Mouse (Mus musculus): ENCODE data around the gene Rnft2. TPM values are rescaled to one million over a fixed set of nuclear protein-coding genes. Genes with fewer than 3 reads are reported as not detected.

The Rnft2 gene
- polyA plus RNA-seq, 1 experiment from 2014 or later = 8.2 TPM

DNA sequence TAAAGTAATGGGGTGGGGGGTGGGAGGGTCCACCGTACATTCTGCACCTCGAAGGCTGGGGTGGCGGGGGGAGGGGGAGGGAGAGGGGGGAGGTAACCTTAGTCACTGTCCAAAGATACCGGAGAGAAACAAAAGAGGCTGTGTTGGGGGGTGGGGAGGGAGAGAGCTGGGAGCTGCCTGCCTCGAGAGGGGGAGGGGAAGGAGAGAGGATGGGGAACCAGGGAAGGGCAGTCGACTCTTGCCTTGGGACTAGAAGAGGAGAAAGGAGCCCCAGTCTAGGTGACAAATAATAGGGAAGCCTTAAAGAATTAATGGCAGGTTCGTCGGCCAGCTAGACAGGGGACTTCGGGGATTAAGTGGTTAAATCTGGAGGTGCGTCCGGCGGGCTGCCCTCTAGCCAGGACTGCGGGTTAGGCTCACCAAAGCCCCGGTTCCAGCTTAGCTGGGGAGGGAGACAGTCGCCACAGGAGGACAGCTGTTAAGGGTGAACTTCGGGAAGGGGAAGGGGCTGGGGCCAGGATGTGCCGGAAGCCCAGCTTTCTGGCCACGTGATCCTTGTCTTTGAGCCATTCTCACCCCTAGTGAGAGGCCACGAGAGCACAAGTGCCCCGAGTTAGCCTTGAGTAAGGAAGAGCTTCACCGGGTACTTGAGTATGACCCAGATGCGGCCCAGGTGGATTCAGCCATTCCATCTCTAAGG lies 70.5 kb downstream of the Rnft2 start:
- DNase-seq (ENCODE audit: low spot score) (peak; percentile 46), ATAC-seq (ENCODE audit: low FRiP score) (no peak)
- Histone ChIP-seq H3K9ac (ENCODE audit: low read depth, low read length) (peak overlapping the region; percentile 33; the same call in 1 of the 2 replicates), H3K4me3 (ENCODE audit: low read depth, low read length) (peak overlapping the region; percentile 22), H3K4me2 (replicated peaks; ENCODE audit: low read depth, low read length) (peak overlapping the region; percentile 44), H3K36me3 (ENCODE audit: control insufficient read depth, insufficient read depth, low read length) (no peaks in the 10 kb centered on the region), H3K27ac (ENCODE audit: low read depth, low read length) (no peak overlapping the region), H3K9me3 (ENCODE audit: control insufficient read depth, low read length) (no peaks in the 10 kb centered on the region; the same call in 1 of the 2 replicates), H3K4me1 (replicated peaks; ENCODE audit: control insufficient read depth, insufficient read depth, low read length) (peaks cover 5% of the 10 kb centered on the region; the same call in 1 of the 2 replicates), H3K27me3 (ENCODE audit: control insufficient read depth, insufficient read depth, low read length) (peaks cover 53% of the 10 kb centered on the region)
- 0% methylated on average over 22 of the region's 22 CpGs for WGBS

DNA sequence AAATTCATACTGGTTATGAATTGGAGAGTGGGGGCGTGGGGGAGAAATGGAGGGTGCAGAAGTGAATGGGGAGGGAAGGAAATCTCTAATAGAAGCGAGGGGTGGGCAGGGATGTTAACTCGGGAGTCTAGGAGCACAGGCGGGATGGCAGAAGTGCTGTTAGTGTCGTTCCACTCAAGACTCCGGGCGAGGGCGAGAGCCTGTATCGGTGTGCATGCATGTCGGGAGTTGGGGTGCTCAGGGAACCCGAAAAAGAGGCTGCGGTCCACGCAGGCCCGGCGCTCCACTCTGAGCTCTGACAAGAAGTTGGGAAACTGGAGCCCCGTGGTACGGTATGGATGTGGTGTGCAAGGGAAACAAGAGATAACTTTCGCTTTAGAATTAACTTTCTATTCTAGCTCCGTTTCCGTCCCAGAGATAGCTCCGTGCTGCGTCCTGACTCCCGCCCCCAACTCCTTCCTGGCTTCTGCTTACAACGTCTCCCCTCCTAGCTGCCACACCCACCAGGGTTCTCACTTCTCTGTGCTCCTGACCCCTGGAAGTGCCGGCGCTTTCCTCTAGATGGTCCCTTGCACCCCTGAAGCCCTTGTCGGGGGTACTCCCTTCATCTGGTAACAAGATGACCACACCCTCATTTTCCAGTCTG lies 72.7 kb downstream of the Rnft2 start:
- Histone ChIP-seq H3K9me3 (ENCODE audit: control insufficient read depth, low read length) (no peaks in the 10 kb centered on the region; the same call in 1 of the 2 replicates), H3K9ac (ENCODE audit: low read depth, low read length) (0 out of 2 replicates have a peak overlapping the region, but pooled peaks have one; percentile 7), H3K4me2 (replicated peaks; ENCODE audit: low read depth, low read length) (peak overlapping the region; percentile 49), H3K4me1 (replicated peaks; ENCODE audit: control insufficient read depth, insufficient read depth, low read length) (peaks cover 5% of the 10 kb centered on the region; the same call in 1 of the 2 replicates), H3K27me3 (ENCODE audit: control insufficient read depth, insufficient read depth, low read length) (peaks cover 72% of the 10 kb centered on the region), H3K27ac (ENCODE audit: low read depth, low read length) (no peak overlapping the region), H3K36me3 (ENCODE audit: control insufficient read depth, insufficient read depth, low read length) (no peaks in the 10 kb centered on the region), H3K4me3 (ENCODE audit: low read depth, low read length) (peak overlapping the region; percentile 29)
- WGBS = 1% methylated on average over 27 of the region's 27 CpGs
- DNase-seq (ENCODE audit: low spot score) = peak; percentile 45
- no peak for ATAC-seq (ENCODE audit: low FRiP score)

DNA sequence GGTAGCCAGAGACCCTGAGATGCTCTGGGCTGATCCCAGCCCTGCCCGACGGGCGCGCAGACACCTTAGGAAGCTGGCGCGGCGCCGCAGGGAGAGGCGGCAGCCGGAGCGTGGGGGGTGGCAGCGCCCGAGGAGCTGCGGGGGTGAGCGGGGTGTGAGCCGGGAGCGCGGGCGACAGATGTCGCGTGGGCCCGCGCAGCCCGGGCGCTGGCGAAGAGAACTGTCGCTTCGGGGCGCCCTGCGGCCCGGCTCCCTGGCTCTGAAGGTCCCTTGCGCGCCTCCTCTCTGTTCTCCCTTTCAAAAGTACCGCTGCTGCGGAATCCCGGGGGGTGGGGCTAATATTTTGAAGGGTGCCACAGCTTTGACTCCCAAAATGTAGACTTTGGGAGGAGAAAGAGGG lies 73.3 kb downstream of the Rnft2 start:
- no peaks in the 10 kb centered on the region for H3K36me3 ChIP-seq (ENCODE audit: control insufficient read depth, insufficient read depth, low read length)
- H3K9me3 ChIP-seq (ENCODE audit: control insufficient read depth, low read length) = no peaks in the 10 kb centered on the region; the same call in 1 of the 2 replicates
- H3K27me3 ChIP-seq (ENCODE audit: control insufficient read depth, insufficient read depth, low read length) = peaks cover 72% of the 10 kb centered on the region
- peak; percentile 44 for DNase-seq (ENCODE audit: low spot score)
- peak overlapping the region; percentile 29 for H3K4me3 ChIP-seq (ENCODE audit: low read depth, low read length)
- peaks cover 5% of the 10 kb centered on the region; the same call in 1 of the 2 replicates for H3K4me1 ChIP-seq (replicated peaks; ENCODE audit: control insufficient read depth, insufficient read depth, low read length)
- peak overlapping the region; percentile 49 for H3K4me2 ChIP-seq (replicated peaks; ENCODE audit: low read depth, low read length)
- no peak for ATAC-seq (ENCODE audit: low FRiP score)
- under 1% methylated on average over 18 of the region's 36 CpGs for WGBS
- H3K27ac ChIP-seq (ENCODE audit: low read depth, low read length) = no peak overlapping the region
- 0 out of 2 replicates have a peak overlapping the region, but pooled peaks have one; percentile 15 for H3K9ac ChIP-seq (ENCODE audit: low read depth, low read length)

- DNase-seq (ENCODE audit: low spot score) = peak; percentile 54
- Histone ChIP-seq H3K4me1 (replicated peaks; ENCODE audit: control insufficient read depth, insufficient read depth, low read length) (peaks cover 5% of the 10 kb centered on the region; the same call in 1 of the 2 replicates), H3K27me3 (ENCODE audit: control insufficient read depth, insufficient read depth, low read length) (peaks cover 72% of the 10 kb centered on the region), H3K4me3 (ENCODE audit: low read depth, low read length) (peak overlapping the region; percentile 29), H3K4me2 (replicated peaks; ENCODE audit: low read depth, low read length) (peak overlapping the region; percentile 49), H3K36me3 (ENCODE audit: control insufficient read depth, insufficient read depth, low read length) (no peaks in the 10 kb centered on the region), H3K9me3 (ENCODE audit: control insufficient read depth, low read length) (no peaks in the 10 kb centered on the region; the same call in 1 of the 2 replicates), H3K27ac (ENCODE audit: low read depth, low read length) (no peak overlapping the region), H3K9ac (ENCODE audit: low read depth, low read length) (no peak overlapping the region)
- 1% methylated on average over 25 of the region's 25 CpGs for WGBS
- ATAC-seq (ENCODE audit: low FRiP score) = no peak
These were observed 73.9 kb downstream of the Rnft2 start for GRCm38 (mm10) chr5:118170888-118171529.

DNA sequence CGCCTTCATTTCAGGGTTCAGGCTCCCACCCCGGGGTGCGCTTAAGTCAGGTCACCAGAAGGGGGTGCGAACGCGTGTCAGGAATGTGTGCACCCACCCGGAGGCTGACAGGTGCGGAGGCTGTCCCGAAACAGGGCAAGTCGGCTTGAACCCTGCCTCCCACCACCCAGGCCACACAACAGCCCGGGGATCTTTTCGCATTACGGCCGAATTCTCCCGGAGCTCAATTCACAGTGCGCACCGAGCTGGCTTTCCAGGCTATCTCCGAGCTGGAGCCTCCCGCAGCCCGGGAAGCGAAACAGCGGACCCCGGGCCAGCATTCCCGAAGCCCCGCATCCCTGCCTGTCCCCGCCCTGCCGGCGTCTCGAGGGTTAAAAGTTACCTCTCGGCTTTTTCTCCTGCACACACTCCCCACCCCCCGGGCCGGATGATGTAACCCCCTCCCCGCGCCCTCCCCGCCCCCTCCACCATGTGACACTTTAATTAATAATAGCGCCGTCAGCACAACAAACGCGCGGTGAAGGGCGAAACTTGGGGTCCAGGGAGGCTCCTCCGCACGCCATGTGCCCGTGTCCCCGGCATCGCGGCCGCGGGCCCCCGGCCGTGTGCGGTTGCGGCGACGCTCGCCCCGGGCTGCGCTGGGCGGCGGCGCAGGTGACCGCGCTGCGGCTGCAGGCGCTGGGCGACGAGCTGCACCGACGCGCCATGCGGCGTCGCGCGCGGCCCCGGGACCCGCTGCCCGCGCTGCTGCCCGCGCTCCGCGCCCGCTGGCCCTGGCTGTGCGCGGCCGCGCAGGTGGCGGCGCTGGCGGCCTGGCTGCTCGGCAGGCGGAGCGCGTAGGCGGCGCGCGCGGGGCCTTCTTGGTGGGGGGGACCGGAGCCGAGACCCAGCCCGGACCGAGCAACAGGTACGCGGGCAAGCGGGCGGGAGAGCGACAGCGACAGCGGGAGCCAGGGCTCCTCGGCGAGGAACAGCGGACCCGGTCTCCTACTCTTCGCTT lies 75.4 kb downstream of the Rnft2 start:
- DNase-seq (ENCODE audit: low spot score) (peak; percentile 58), ATAC-seq (ENCODE audit: low FRiP score) (peak; percentile 48; the same call in 1 of the 2 replicates)
- peak overlapping the region; percentile 44 for H3K4me3 ChIP-seq (ENCODE audit: low read depth, low read length)
- H3K27me3 ChIP-seq (ENCODE audit: control insufficient read depth, insufficient read depth, low read length) = peaks cover 67% of the 10 kb centered on the region
- H3K27ac ChIP-seq (ENCODE audit: low read depth, low read length) = no peak overlapping the region
- H3K9me3 ChIP-seq (ENCODE audit: control insufficient read depth, low read length) = no peaks in the 10 kb centered on the region
- 2% methylated on average over 74 of the region's 117 CpGs for WGBS
- peaks cover 5% of the 10 kb centered on the region; the same call in 1 of the 2 replicates for H3K4me1 ChIP-seq (replicated peaks; ENCODE audit: control insufficient read depth, insufficient read depth, low read length)
- peak overlapping the region; percentile 52 for H3K9ac ChIP-seq (ENCODE audit: low read depth, low read length)
- H3K4me2 ChIP-seq (replicated peaks; ENCODE audit: low read depth, low read length) = peak overlapping the region; percentile 93
- no peaks in the 10 kb centered on the region for H3K36me3 ChIP-seq (ENCODE audit: control insufficient read depth, insufficient read depth, low read length)

GRCm38 (mm10) chr5:118167561-118167995 lies 77.3 kb downstream of the Rnft2 start:
- no peak overlapping the region for H3K27ac ChIP-seq (ENCODE audit: low read depth, low read length)
- no peak for DNase-seq (ENCODE audit: low spot score)
- 73% methylated on average over 8 of the region's 8 CpGs for WGBS
- peaks cover 5% of the 10 kb centered on the region; the same call in 1 of the 2 replicates for H3K4me1 ChIP-seq (replicated peaks; ENCODE audit: control insufficient read depth, insufficient read depth, low read length)
- H3K36me3 ChIP-seq (ENCODE audit: control insufficient read depth, insufficient read depth, low read length) = no peaks in the 10 kb centered on the region
- no peak overlapping the region for H3K9ac ChIP-seq (ENCODE audit: low read depth, low read length)
- no peaks in the 10 kb centered on the region for H3K9me3 ChIP-seq (ENCODE audit: control insufficient read depth, low read length)
- no peak overlapping the region for H3K4me2 ChIP-seq (replicated peaks; ENCODE audit: low read depth, low read length)
- H3K27me3 ChIP-seq (ENCODE audit: control insufficient read depth, insufficient read depth, low read length) = peaks cover 47% of the 10 kb centered on the region
- H3K4me3 ChIP-seq (ENCODE audit: low read depth, low read length) = no peak overlapping the region
- no peak for ATAC-seq (ENCODE audit: low FRiP score)

DNA sequence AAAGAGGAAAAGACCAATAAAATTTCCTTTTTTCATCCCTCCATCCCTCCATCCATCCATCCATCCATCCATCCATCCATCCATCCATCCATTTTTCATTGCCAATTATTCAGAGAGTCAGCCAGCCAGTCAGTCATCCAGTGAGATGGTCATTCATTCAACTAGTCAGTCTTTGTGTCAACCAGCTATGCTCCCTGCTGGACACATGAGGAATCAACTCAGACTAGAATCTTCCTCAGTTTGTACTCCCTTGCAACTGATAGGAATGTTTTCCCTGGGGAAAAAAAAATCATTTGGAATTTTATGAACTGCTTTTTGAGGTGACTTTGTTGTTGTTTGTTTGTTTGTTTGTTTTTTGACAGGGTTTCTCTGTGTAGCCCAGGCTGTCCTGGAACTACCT lies 79.5 kb downstream of the Rnft2 start:
- H3K4me3 ChIP-seq (ENCODE audit: low read depth, low read length) = no peak overlapping the region
- H3K36me3 ChIP-seq (ENCODE audit: control insufficient read depth, insufficient read depth, low read length) = no peaks in the 10 kb centered on the region
- H3K9me3 ChIP-seq (ENCODE audit: control insufficient read depth, low read length) = no peaks in the 10 kb centered on the region
- H3K27me3 ChIP-seq (ENCODE audit: control insufficient read depth, insufficient read depth, low read length) = peaks cover 29% of the 10 kb centered on the region
- DNase-seq (ENCODE audit: low spot score) = no peak
- no peak overlapping the region for H3K9ac ChIP-seq (ENCODE audit: low read depth, low read length)
- H3K4me1 ChIP-seq (replicated peaks; ENCODE audit: control insufficient read depth, insufficient read depth, low read length) = no peaks in the 10 kb centered on the region
- H3K27ac ChIP-seq (ENCODE audit: low read depth, low read length) = no peak overlapping the region
- H3K4me2 ChIP-seq (replicated peaks; ENCODE audit: low read depth, low read length) = no peak overlapping the region
- no peak for ATAC-seq (ENCODE audit: low FRiP score)

DNA sequence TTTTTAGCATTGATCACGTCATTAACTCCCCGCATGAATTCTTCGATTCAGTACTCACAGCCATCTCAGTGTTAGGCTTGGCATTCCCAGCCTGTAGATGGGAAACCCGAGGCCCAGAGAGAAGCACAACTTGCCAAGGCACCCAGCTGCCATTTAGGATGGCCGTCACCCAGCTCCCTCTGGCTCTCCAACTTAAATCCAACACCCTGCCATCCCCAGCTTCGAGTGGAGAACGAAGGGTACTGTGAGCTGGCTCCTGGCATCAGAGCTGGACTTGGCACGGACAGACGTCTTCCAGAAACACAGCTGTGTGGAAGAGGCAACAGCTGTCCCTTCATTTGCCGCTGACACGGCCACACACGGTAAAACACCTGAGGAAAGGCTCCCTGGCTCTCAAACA lies 80.3 kb downstream of the Rnft2 start, which contains the start of gene Hrk:
TSS of gene Hrk (plus strand) at position 68 of the 400 bp plus-strand sequence.
- 70% methylated on average over 12 of the region's 12 CpGs for whole genome bisulfite sequencing
- H3K4me3 ChIP-seq (ENCODE audit: low read depth, low read length) = no peak within 1 kb of the TSS
- peaks cover 23% of the 10 kb centered on the region for H3K27me3 ChIP-seq (ENCODE audit: control insufficient read depth, insufficient read depth, low read length)
- DNase-seq (ENCODE audit: low spot score) (no peak), ATAC-seq (ENCODE audit: low FRiP score) (no peak)
- H3K9ac ChIP-seq (ENCODE audit: low read depth, low read length) = no peak within 1 kb of the TSS
- H3K9me3 ChIP-seq (ENCODE audit: control insufficient read depth, low read length) = no peaks in the 10 kb centered on the region
- no peak within 1 kb of the TSS for H3K27ac ChIP-seq (ENCODE audit: low read depth, low read length)
- no peak within 1 kb of the TSS for H3K4me2 ChIP-seq (replicated peaks; ENCODE audit: low read depth, low read length)
- H3K36me3 ChIP-seq (ENCODE audit: control insufficient read depth, insufficient read depth, low read length) = no peaks in the 10 kb centered on the region
- H3K4me1 ChIP-seq (replicated peaks; ENCODE audit: control insufficient read depth, insufficient read depth, low read length) = no peaks in the 10 kb centered on the region
